22 mouse cellular contexts compared by ENCODE assay signal in genomic region chr19:4134354-4134753, GRCm38 (mm10). TPM values are rescaled to one million over a fixed set of nuclear protein-coding genes. Genes with fewer than 3 reads are reported as not detected.
"Had no signal": no experiment of that assay in that cellular context is flagged by ENCODE, and none has a peak within 500 bp of the region (broad histone marks: within the 10 kb centered on the region; RNA-seq: fewer than 3 reads in every experiment).

No protein-coding gene starts in this region.

- H3K4me1 ChIP-seq: stomach, embryonic 15.5 days had no signal

- DNase-seq: lung, adult 18-20 months; lung, embryonic 14.5 days; lung, postnatal 10 days; lung, postnatal 4 days; right cerebral cortex, postnatal 25 days; thymus, adult 2 months; thymus, postnatal 25 days; thymus, postnatal 4 days had no signal

- H3K27ac ChIP-seq: liver, embryonic 12.5 days; liver, embryonic 15.5 days; midbrain, embryonic 10.5 days; midbrain, embryonic 12.5 days; midbrain, embryonic 15.5 days; neural tube, embryonic 12.5 days; stomach, embryonic 15.5 days; stomach, postnatal 0 days had no signal

- H3K4me2 ChIP-seq: liver, embryonic 12.5 days; liver, embryonic 15.5 days; lung, embryonic 14.5 days; midbrain, embryonic 12.5 days; midbrain, embryonic 15.5 days; neural tube, embryonic 12.5 days; stomach, embryonic 15.5 days had no signal

- H3K9ac ChIP-seq: liver, embryonic 12.5 days; lung, embryonic 14.5 days; midbrain, embryonic 12.5 days; midbrain, embryonic 15.5 days; neural tube, embryonic 12.5 days; stomach, embryonic 15.5 days had no signal

- H3K4me3 ChIP-seq: liver, embryonic 12.5 days; liver, embryonic 15.5 days; midbrain, embryonic 10.5 days; midbrain, embryonic 12.5 days; midbrain, embryonic 15.5 days; neural tube, embryonic 12.5 days; stomach, embryonic 15.5 days had no signal

- ATAC-seq: liver, embryonic 12.5 days; midbrain, embryonic 15.5 days had no signal

- H3K9me3 ChIP-seq: liver, embryonic 12.5 days; liver, embryonic 15.5 days; midbrain, embryonic 10.5 days; midbrain, embryonic 12.5 days; midbrain, embryonic 15.5 days; neural tube, embryonic 12.5 days; stomach, embryonic 15.5 days had no signal

- H3K27me3 ChIP-seq: midbrain, embryonic 12.5 days; midbrain, embryonic 15.5 days; neural tube, embryonic 12.5 days; stomach, embryonic 15.5 days had no signal

RNA-seq across cellular contexts. Expression of gene Gpr152, which starts 5.2 kb away (rescaled TPM):
- total RNA-seq: megakaryocyte, adult 5-6 weeks; megakaryocyte-erythroid progenitor cell, adult 5-6 weeks; monocyte, adult 5-6 weeks had no signal
- polyA plus RNA-seq: liver, embryonic 12.5 days; liver, embryonic 15.5 days; lung, embryonic 14.5 days; lung, embryonic 16.5 days; midbrain, embryonic 10.5 days; midbrain, embryonic 12.5 days; midbrain, postnatal 0 days; neural tube, embryonic 12.5 days; neural tube, embryonic 14.5 days; stomach, embryonic 15.5 days; stomach, postnatal 0 days had no signal

RNA-seq across cellular contexts. Expression of gene Cabp4, which starts 9.5 kb away (rescaled TPM):
- total RNA-seq: midbrain, postnatal 0 days; monocyte, adult 5-6 weeks had no signal
- polyA plus RNA-seq: lung, embryonic 16.5 days; midbrain, embryonic 10.5 days; stomach, postnatal 0 days had no signal

RNA-seq across cellular contexts. Expression of gene Ptprcap, which starts 19.1 kb away (rescaled TPM):
- polyA plus RNA-seq: midbrain, embryonic 10.5 days had no signal
